Mouse (Mus musculus) heart, adult 2 months (tissue): ENCODE measurements around the gene Slc6a13.

Source experiments
- CTCF ChIP-seq: fragments of 200-600 bp; IDR thresholded peaks from 2 replicates; pipeline ENCODE4 v1.8.1; 2022; ENCODE audit warnings: antibody characterized with exemption, mild to moderate bottlenecking, moderate library complexity
- EP300 ChIP-seq: fragments of 200-500 bp; IDR thresholded peaks from 2 replicates; pipeline ENCODE4 v1.6.1; 2011; ENCODE audit warnings: low read depth, low read length, control low read depth; ENCODE audit not compliant: insufficient read depth
- POLR2A ChIP-seq: fragments of 200-500 bp; IDR thresholded peaks from 2 replicates; pipeline ENCODE4 v1.6.1; 2011; ENCODE audit warnings: mild to moderate bottlenecking, low read depth, low read length, control low read depth; ENCODE audit not compliant: insufficient read depth

DNA sequence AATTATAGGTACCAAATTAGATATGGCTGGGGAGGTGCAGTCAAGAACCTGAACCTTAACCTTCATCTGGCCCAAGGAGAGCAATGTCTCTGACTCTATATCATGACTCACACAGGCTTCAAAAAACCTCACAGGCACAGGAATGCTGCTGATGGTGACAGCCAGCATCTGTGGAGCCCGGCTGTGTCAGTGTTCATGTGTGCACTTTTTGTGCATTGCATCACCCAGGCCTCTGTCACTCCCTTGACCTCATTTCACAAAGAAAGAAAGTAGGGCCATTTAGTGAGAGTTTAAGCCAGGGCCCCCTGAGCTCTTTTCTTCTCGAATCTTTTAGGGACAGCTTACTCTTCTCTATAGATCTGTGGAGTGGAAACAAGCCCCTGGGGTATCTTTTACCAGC is 52.2 kb downstream of the Slc6a13 start:
- TF ChIP-seq CTCF (no peak), POLR2A (no peak), EP300 (no peak)
